Mouse (Mus musculus) neural tube, embryonic 12.5 days (tissue): ENCODE results near the gene Ets2. TPM values are rescaled to one million over a fixed set of nuclear protein-coding genes. Genes with fewer than 3 reads are reported as not detected.
"Not testable (repeated sequence)": the region's sequence is repeated elsewhere in the genome, so short reads cannot be mapped to it uniquely, and the experiment has no call there.

Experiments
- ATAC-seq: fragments of 200-750 bp; cut with Nextera tagmentation; 2 replicates; pipeline ENCODE4 v1.8.0; 2017; ENCODE audit warnings: low read depth, mild to moderate bottlenecking, moderate TSS enrichment, moderate library complexity; ENCODE audit not compliant: low FRiP score
- H3K27ac ChIP-seq: fragments of 300-500 bp; sonication (generic); 2 replicates; pipeline ENCODE4 v1.5.1; 2016
- H3K27me3 ChIP-seq: fragments of 300-500 bp; sonication (generic); replicated peaks from 2 replicates; pipeline ENCODE4 v1.6.1; 2016; ENCODE audit warnings: mild to moderate bottlenecking
- H3K36me3 ChIP-seq: fragments of 300-500 bp; sonication (generic); 2 replicates; pipeline ENCODE4 v1.6.1; 2016; ENCODE audit warnings: mild to moderate bottlenecking
- H3K4me1 ChIP-seq: fragments of 300-500 bp; sonication (generic); 2 replicates; pipeline ENCODE4 v1.6.1; 2016
- H3K4me2 ChIP-seq: fragments of 300-500 bp; sonication (generic); replicated peaks from 2 replicates; pipeline ENCODE4 v1.6.1; 2016; ENCODE audit warnings: mild to moderate bottlenecking
- H3K4me3 ChIP-seq: fragments of 300-500 bp; sonication (generic); 2 replicates; pipeline ENCODE4 v1.5.1; 2016
- H3K9ac ChIP-seq: fragments of 300-500 bp; sonication (generic); 2 replicates; pipeline ENCODE4 v1.6.1; 2016; ENCODE audit warnings: mild to moderate bottlenecking
- H3K9me3 ChIP-seq: fragments of 300-500 bp; sonication (generic); 2 replicates; pipeline ENCODE4 v1.6.1; 2016; ENCODE audit warnings: mild to moderate bottlenecking
- WGBS: fragments of 180-500 bp; shearing (Covaris S2); methylation state at CpG from one replicate; pipeline ENCODE4 v1.1.7; 2016; 5-methylcytosine and 5-hydroxymethylcytosine counted together
- polyA plus RNA-seq: library from polyadenylated mRNA; unstranded; fragments of >200 nt; fragmentation: Nextera tagmentation; extraction: Ambion mirVana; gene quantifications from 2 replicates; pipeline ENCODE4 v1.2.1, GENCODE M21; 2016

The Ets2 gene
- polyA plus RNA-seq, 1 experiment from 2014 or later = 25.6 TPM

- Histone ChIP-seq H3K4me1 (peaks cover 13% of the 10 kb centered on the region), H3K4me2 (peak overlapping the region; percentile 68), H3K4me3 (peak overlapping the region; percentile 76), H3K9me3 (no peaks in the 10 kb centered on the region), H3K36me3 (no peaks in the 10 kb centered on the region), H3K9ac (peak overlapping the region; percentile 82), H3K27ac (peak overlapping the region; percentile 72), H3K27me3 (no peaks in the 10 kb centered on the region)
- 1% methylated on average over 62 of the region's 62 CpGs for WGBS
- ATAC-seq = peak; percentile 84
Observed at GRCm38 (mm10) chr16:95702562-95703545, 979 bp downstream of the Ets2 start.

- Histone ChIP-seq H3K27ac (no peak overlapping the region), H3K27me3 (no peaks in the 10 kb centered on the region), H3K4me2 (peak overlapping the region; percentile 41), H3K9ac (no peak overlapping the region), H3K36me3 (peaks cover 3% of the 10 kb centered on the region; the same call in 1 of the 2 replicates), H3K9me3 (no peaks in the 10 kb centered on the region), H3K4me3 (0 out of 2 replicates have a peak overlapping the region, but pooled peaks have one; percentile 10), H3K4me1 (peaks cover 13% of the 10 kb centered on the region)
- whole genome bisulfite sequencing = 21% methylated on average over 8 of the region's 8 CpGs
- ATAC-seq = no peak
Observed at GRCm38 (mm10) chr16:95703958-95704357, 2.1 kb downstream of the Ets2 start.

GRCm38 (mm10) chr16:95704662-95705330, 2.9 kb downstream of the Ets2 start:
- Histone ChIP-seq H3K4me3 (no peak overlapping the region), H3K9me3 (no peaks in the 10 kb centered on the region), H3K27me3 (no peaks in the 10 kb centered on the region), H3K4me1 (peaks cover 13% of the 10 kb centered on the region), H3K4me2 (peak overlapping the region; percentile 41), H3K36me3 (peaks cover 6% of the 10 kb centered on the region), H3K9ac (no peak overlapping the region), H3K27ac (no peak overlapping the region)
- ATAC-seq = no peak
- WGBS = 76% methylated on average over 10 of the region's 10 CpGs

- Histone ChIP-seq H3K4me1 (peaks cover 9% of the 10 kb centered on the region), H3K36me3 (peaks cover 13% of the 10 kb centered on the region), H3K9ac (no peak overlapping the region), H3K4me3 (no peak overlapping the region), H3K27ac (no peak overlapping the region), H3K9me3 (no peaks in the 10 kb centered on the region), H3K4me2 (no peak overlapping the region), H3K27me3 (no peaks in the 10 kb centered on the region)
- ATAC-seq = no peak
- WGBS = 96% methylated on average over 6 of the region's 6 CpGs
Observed at GRCm38 (mm10) chr16:95705771-95706170, 3.9 kb downstream of the Ets2 start.

DNA sequence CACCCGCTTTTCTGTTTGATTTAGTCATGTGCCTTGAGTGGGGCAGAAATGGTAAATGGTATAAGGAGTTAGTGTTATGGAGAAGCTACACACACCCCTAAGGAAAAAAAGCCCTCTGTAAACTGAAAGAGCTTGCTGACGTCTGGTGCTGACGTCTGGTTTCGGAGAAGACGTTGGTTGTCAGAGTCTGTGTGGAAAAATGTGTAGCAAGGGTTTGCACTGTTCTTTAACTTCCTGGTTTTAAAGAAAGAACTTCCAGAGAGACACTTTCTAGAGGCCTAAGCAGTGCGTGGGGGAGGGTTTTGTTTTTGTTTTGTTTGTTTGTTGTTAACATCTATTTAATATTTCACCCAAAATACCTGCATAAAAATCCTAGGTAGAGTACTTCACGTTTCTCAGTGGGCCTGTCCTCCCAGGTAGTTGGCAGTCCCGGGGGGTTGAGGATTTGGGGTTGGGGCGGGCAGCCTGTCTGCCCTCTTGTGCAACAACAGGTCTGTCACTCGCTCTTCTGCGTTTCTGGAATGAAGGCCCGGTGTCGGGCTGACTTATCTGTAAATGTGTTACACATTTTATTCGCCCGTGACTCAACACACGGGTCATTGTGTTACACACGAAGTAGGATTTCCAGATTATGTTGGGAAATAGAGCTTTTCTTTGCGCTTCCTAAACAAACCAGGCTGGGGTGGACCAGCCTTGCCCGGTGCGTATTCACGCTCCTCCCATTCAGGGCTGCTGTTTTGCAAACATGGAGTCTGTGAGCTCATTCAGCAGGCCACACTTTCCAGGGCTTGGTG, 6.5 kb downstream of the Ets2 start:
- H3K27me3 ChIP-seq = no peaks in the 10 kb centered on the region
- ATAC-seq = no peak
- 86% methylated on average over 21 of the region's 21 CpGs for WGBS
- H3K9ac ChIP-seq = no peak overlapping the region
- peaks cover 25% of the 10 kb centered on the region for H3K36me3 ChIP-seq
- H3K4me3 ChIP-seq = no peak overlapping the region
- no peak overlapping the region for H3K4me2 ChIP-seq
- no peak overlapping the region for H3K27ac ChIP-seq
- peaks cover 6% of the 10 kb centered on the region; the same call in 1 of the 2 replicates for H3K4me1 ChIP-seq
- H3K9me3 ChIP-seq = no peaks in the 10 kb centered on the region

GRCm38 (mm10) chr16:95709175-95709574, 7.3 kb downstream of the Ets2 start:
- H3K36me3 ChIP-seq = peaks cover 31% of the 10 kb centered on the region
- 86% methylated on average over 4 of the region's 4 CpGs for WGBS

DNA sequence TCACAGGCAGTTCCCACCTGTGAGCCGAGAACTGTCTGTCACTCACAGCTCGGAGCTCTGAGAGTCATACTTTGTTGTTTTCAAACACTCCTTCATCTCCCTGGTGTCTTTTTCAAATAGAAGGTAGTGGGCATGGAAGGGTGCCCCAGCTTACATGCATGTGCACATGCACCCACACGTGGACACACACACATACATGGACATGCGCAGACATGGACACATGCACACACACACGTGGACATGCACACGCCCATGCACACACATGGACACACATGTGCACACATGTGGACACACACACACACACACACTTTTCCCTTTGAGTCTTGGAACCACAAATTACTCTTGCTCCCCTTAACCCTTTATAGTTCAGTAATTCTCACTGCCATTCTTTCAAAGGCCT, 8.3 kb downstream of the Ets2 start:
- Histone ChIP-seq H3K9me3 (no peaks in the 10 kb centered on the region), H3K4me2 (no peak overlapping the region), H3K27me3 (no peaks in the 10 kb centered on the region), H3K9ac (no peak overlapping the region), H3K4me1 (no peaks in the 10 kb centered on the region), H3K27ac (no peak overlapping the region), H3K36me3 (peaks cover 40% of the 10 kb centered on the region), H3K4me3 (no peak overlapping the region)
- WGBS = 92% methylated on average over 6 of the region's 6 CpGs
- no peak for ATAC-seq

More at GRCm38 (mm10) chr16:95709175-95709574, 7.3 kb downstream of the Ets2 start:
- no peak for ATAC-seq
- Histone ChIP-seq H3K4me1 (0 out of 2 replicates have a peak, but pooled peaks cover 2% of the 10 kb centered on the region), H3K9ac (no peak overlapping the region), H3K4me3 (no peak overlapping the region), H3K9me3 (no peaks in the 10 kb centered on the region), H3K27me3 (no peaks in the 10 kb centered on the region), H3K27ac (no peak overlapping the region), H3K4me2 (no peak overlapping the region)

DNA sequence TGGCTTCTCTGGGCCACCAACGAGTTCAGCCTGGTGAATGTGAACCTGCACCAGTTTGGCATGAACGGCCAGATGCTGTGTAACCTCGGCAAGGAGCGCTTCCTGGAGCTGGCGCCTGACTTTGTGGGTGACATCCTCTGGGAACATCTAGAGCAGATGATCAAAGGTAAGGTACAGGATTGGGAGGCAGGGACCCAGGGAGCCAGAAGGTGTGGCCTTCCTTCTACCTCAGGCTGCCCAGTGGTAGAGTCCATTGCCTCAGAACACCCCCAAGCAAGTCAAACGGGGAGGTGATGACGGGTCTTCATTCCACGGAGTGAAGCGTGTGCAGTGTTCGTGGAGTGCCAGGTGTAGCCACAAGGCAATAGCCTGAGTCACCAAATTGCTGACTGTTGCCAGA, 10.2 kb downstream of the Ets2 start:
- ATAC-seq = no peak
- H3K9me3 ChIP-seq = no peaks in the 10 kb centered on the region
- 93% methylated on average over 10 of the region's 10 CpGs for WGBS
- H3K4me2 ChIP-seq = no peak overlapping the region
- H3K9ac ChIP-seq = no peak overlapping the region
- no peaks in the 10 kb centered on the region for H3K27me3 ChIP-seq
- no peak overlapping the region for H3K4me3 ChIP-seq
- H3K27ac ChIP-seq = no peak overlapping the region
- peaks cover 60% of the 10 kb centered on the region for H3K36me3 ChIP-seq
- H3K4me1 ChIP-seq = no peaks in the 10 kb centered on the region

- peaks cover 70% of the 10 kb centered on the region for H3K36me3 ChIP-seq
- H3K4me3 ChIP-seq, H3K4me2 ChIP-seq, H3K4me1 ChIP-seq, H3K9me3 ChIP-seq, H3K27me3 ChIP-seq, ATAC-seq, H3K9ac ChIP-seq, H3K27ac ChIP-seq: not testable (repeated sequence)
- WGBS = 77% methylated on average over 2 of the region's 2 CpGs
Observed at GRCm38 (mm10) chr16:95713077-95713476, 11.2 kb downstream of the Ets2 start.

DNA sequence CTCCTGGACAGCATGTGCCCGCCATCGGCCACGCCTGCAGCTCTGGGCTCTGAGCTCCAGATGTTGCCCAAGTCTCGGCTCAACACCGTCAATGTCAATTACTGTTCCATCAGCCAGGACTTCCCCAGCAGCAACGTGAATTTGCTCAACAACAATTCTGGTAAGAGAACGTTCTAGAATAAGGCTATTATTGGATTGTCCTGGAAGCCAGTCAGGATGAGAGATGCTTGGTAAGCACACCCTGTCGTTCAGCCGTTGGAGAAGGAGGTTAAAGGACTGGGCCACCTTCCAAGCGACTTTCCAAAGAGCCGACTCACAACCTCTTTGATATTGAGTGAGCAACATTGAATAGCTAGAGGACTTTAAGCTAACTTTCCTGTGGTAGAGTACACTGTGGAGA, 13.2 kb downstream of the Ets2 start:
- no peaks in the 10 kb centered on the region for H3K9me3 ChIP-seq
- ATAC-seq = no peak
- 94% methylated on average over 11 of the region's 11 CpGs for WGBS
- no peak overlapping the region for H3K4me3 ChIP-seq
- H3K4me2 ChIP-seq = no peak overlapping the region
- no peaks in the 10 kb centered on the region for H3K4me1 ChIP-seq
- H3K27ac ChIP-seq = no peak overlapping the region
- no peaks in the 10 kb centered on the region for H3K27me3 ChIP-seq
- H3K36me3 ChIP-seq = peaks cover 75% of the 10 kb centered on the region
- H3K9ac ChIP-seq = no peak overlapping the region

DNA sequence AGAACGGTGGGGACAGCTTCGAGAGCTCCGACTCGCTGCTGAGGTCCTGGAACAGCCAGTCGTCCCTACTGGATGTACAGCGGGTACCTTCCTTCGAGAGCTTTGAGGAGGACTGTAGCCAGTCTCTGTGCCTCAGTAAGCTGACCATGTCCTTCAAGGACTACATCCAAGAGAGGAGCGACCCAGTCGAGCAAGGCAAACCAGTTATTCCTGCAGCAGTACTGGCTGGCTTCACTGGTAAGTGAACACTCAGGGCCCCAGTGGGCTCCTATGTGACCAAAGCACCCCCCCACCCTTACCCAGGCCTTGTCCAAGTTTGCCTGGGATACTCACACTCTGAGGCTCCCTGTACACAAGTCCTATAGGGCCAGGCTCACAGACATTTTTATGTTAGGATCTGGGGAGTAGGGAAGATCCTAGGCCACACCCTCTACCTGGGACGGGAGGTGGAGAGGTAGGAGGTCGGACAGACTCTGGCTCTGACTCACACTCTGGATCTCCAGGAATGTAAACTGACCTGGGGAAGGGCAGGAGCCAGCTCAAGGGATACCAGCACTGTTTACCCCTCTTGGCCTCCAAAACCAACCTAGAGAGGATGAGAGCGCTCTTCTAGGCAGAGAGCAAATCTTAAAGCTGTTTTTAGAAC, 14.3 kb downstream of the Ets2 start:
- Histone ChIP-seq H3K9me3 (0 out of 2 replicates have a peak, but pooled peaks cover 1% of the 10 kb centered on the region), H3K9ac (no peak overlapping the region), H3K4me3 (no peak overlapping the region), H3K4me2 (no peak overlapping the region), H3K27me3 (no peaks in the 10 kb centered on the region), H3K4me1 (no peaks in the 10 kb centered on the region), H3K27ac (no peak overlapping the region), H3K36me3 (peaks cover 83% of the 10 kb centered on the region)
- no peak for ATAC-seq
- 93% methylated on average over 12 of the region's 12 CpGs for WGBS
